Mouse (Mus musculus): ENCODE data around the gene Arpc2. TPM values are rescaled to one million over a fixed set of nuclear protein-coding genes. Genes with fewer than 3 reads are reported as not detected.

The Arpc2 gene
- polyA plus RNA-seq, 1 experiment from 2014 or later = 341 TPM

GRCm38 (mm10) chr1:74201048-74201844 is 34.6 kb upstream of the Arpc2 start:
- Histone ChIP-seq H3K27ac (ENCODE audit: low read depth, low read length) (no peak overlapping the region), H3K36me3 (ENCODE audit: control insufficient read depth, insufficient read depth, low read length) (no peaks in the 10 kb centered on the region), H3K9ac (ENCODE audit: low read length) (no peak overlapping the region), H3K4me1 (ENCODE audit: control insufficient read depth, insufficient read depth, low read length) (no peaks in the 10 kb centered on the region), H3K4me2 (ENCODE audit: low read length) (no peak overlapping the region), H3K9me3 (replicated peaks; ENCODE audit: control insufficient read depth, low read length) (no peaks in the 10 kb centered on the region), H3K4me3 (ENCODE audit: low read depth, low read length) (no peak overlapping the region), H3K27me3 (replicated peaks; ENCODE audit: control insufficient read depth, insufficient read depth, low read length) (no peaks in the 10 kb centered on the region)
- ATAC-seq (no peak), DNase-seq (ENCODE audit: low spot score) (no peak)
- 83% methylated on average over 7 of the region's 7 CpGs for WGBS

GRCm38 (mm10) chr1:74203457-74203856 is 32.4 kb upstream of the Arpc2 start:
- WGBS = 69% methylated on average over 5 of the region's 5 CpGs
- Histone ChIP-seq H3K27me3 (replicated peaks; ENCODE audit: control insufficient read depth, insufficient read depth, low read length) (no peaks in the 10 kb centered on the region), H3K27ac (ENCODE audit: low read depth, low read length) (no peak overlapping the region), H3K9ac (ENCODE audit: low read length) (no peak overlapping the region), H3K4me3 (ENCODE audit: low read depth, low read length) (no peak overlapping the region), H3K4me2 (ENCODE audit: low read length) (no peak overlapping the region), H3K9me3 (replicated peaks; ENCODE audit: control insufficient read depth, low read length) (no peaks in the 10 kb centered on the region), H3K36me3 (ENCODE audit: control insufficient read depth, insufficient read depth, low read length) (no peaks in the 10 kb centered on the region), H3K4me1 (ENCODE audit: control insufficient read depth, insufficient read depth, low read length) (no peaks in the 10 kb centered on the region)
- ATAC-seq (no peak), DNase-seq (ENCODE audit: low spot score) (no peak)

- no peak overlapping the region for H3K9ac ChIP-seq (ENCODE audit: low read length)
- H3K36me3 ChIP-seq (ENCODE audit: control insufficient read depth, insufficient read depth, low read length) = no peaks in the 10 kb centered on the region
- no peak overlapping the region for H3K4me2 ChIP-seq (ENCODE audit: low read length)
- H3K27ac ChIP-seq (ENCODE audit: low read depth, low read length) = no peak overlapping the region
- H3K27me3 ChIP-seq (replicated peaks; ENCODE audit: control insufficient read depth, insufficient read depth, low read length) = no peaks in the 10 kb centered on the region
- peak; percentile 65 for DNase-seq (ENCODE audit: low spot score)
- no peak overlapping the region for H3K4me3 ChIP-seq (ENCODE audit: low read depth, low read length)
- 67% methylated on average over 7 of the region's 7 CpGs for WGBS
- no peaks in the 10 kb centered on the region for H3K4me1 ChIP-seq (ENCODE audit: control insufficient read depth, insufficient read depth, low read length)
- no peaks in the 10 kb centered on the region for H3K9me3 ChIP-seq (replicated peaks; ENCODE audit: control insufficient read depth, low read length)
- ATAC-seq = no peak
Measured at GRCm38 (mm10) chr1:74205881-74206280, 30.0 kb upstream of the Arpc2 start.

- Histone ChIP-seq H3K27me3 (replicated peaks; ENCODE audit: control insufficient read depth, insufficient read depth, low read length) (no peaks in the 10 kb centered on the region), H3K4me2 (ENCODE audit: low read length) (no peak overlapping the region), H3K4me1 (ENCODE audit: control insufficient read depth, insufficient read depth, low read length) (no peaks in the 10 kb centered on the region), H3K27ac (ENCODE audit: low read depth, low read length) (no peak overlapping the region), H3K36me3 (ENCODE audit: control insufficient read depth, insufficient read depth, low read length) (no peaks in the 10 kb centered on the region), H3K9me3 (replicated peaks; ENCODE audit: control insufficient read depth, low read length) (no peaks in the 10 kb centered on the region), H3K9ac (ENCODE audit: low read length) (no peak overlapping the region), H3K4me3 (ENCODE audit: low read depth, low read length) (no peak overlapping the region)
- ATAC-seq (no peak), DNase-seq (ENCODE audit: low spot score) (no peak)
- WGBS = 65% methylated on average over 8 of the region's 8 CpGs
Measured at GRCm38 (mm10) chr1:74206642-74207041, 29.2 kb upstream of the Arpc2 start.

- H3K27ac ChIP-seq (ENCODE audit: low read depth, low read length) = no peak overlapping the region
- ATAC-seq (peak; percentile 88), DNase-seq (ENCODE audit: low spot score) (peak; percentile 59)
- H3K9me3 ChIP-seq (replicated peaks; ENCODE audit: control insufficient read depth, low read length) = no peaks in the 10 kb centered on the region
- no peak overlapping the region for H3K9ac ChIP-seq (ENCODE audit: low read length)
- 52% methylated on average over 9 of the region's 9 CpGs for WGBS
- H3K4me2 ChIP-seq (ENCODE audit: low read length) = no peak overlapping the region
- H3K36me3 ChIP-seq (ENCODE audit: control insufficient read depth, insufficient read depth, low read length) = no peaks in the 10 kb centered on the region
- no peak overlapping the region for H3K4me3 ChIP-seq (ENCODE audit: low read depth, low read length)
- no peaks in the 10 kb centered on the region for H3K4me1 ChIP-seq (ENCODE audit: control insufficient read depth, insufficient read depth, low read length)
- no peaks in the 10 kb centered on the region for H3K27me3 ChIP-seq (replicated peaks; ENCODE audit: control insufficient read depth, insufficient read depth, low read length)
Measured at GRCm38 (mm10) chr1:74207906-74208305, 28.0 kb upstream of the Arpc2 start.

GRCm38 (mm10) chr1:74208941-74209340 is 26.9 kb upstream of the Arpc2 start:
- no peak overlapping the region for H3K4me3 ChIP-seq (ENCODE audit: low read depth, low read length)
- H3K27ac ChIP-seq (ENCODE audit: low read depth, low read length) = no peak overlapping the region
- H3K36me3 ChIP-seq (ENCODE audit: control insufficient read depth, insufficient read depth, low read length) = no peaks in the 10 kb centered on the region
- no peak overlapping the region for H3K9ac ChIP-seq (ENCODE audit: low read length)
- H3K9me3 ChIP-seq (replicated peaks; ENCODE audit: control insufficient read depth, low read length) = no peaks in the 10 kb centered on the region
- no peak for ATAC-seq
- H3K4me2 ChIP-seq (ENCODE audit: low read length) = no peak overlapping the region
- no peak for DNase-seq (ENCODE audit: low spot score)
- 96% methylated on average over 8 of the region's 8 CpGs for WGBS
- no peaks in the 10 kb centered on the region for H3K4me1 ChIP-seq (ENCODE audit: control insufficient read depth, insufficient read depth, low read length)
- H3K27me3 ChIP-seq (replicated peaks; ENCODE audit: control insufficient read depth, insufficient read depth, low read length) = no peaks in the 10 kb centered on the region

GRCm38 (mm10) chr1:74219922-74220321 is 16.0 kb upstream of the Arpc2 start:
- ATAC-seq (no peak), DNase-seq (ENCODE audit: low spot score) (no peak)
- no peak overlapping the region for H3K4me3 ChIP-seq (ENCODE audit: low read depth, low read length)
- no peaks in the 10 kb centered on the region for H3K9me3 ChIP-seq (replicated peaks; ENCODE audit: control insufficient read depth, low read length)
- 89% methylated on average over 7 of the region's 7 CpGs for WGBS
- H3K4me1 ChIP-seq (ENCODE audit: control insufficient read depth, insufficient read depth, low read length) = no peaks in the 10 kb centered on the region
- no peaks in the 10 kb centered on the region for H3K27me3 ChIP-seq (replicated peaks; ENCODE audit: control insufficient read depth, insufficient read depth, low read length)
- H3K9ac ChIP-seq (ENCODE audit: low read length) = no peak overlapping the region
- no peaks in the 10 kb centered on the region for H3K36me3 ChIP-seq (ENCODE audit: control insufficient read depth, insufficient read depth, low read length)
- no peak overlapping the region for H3K4me2 ChIP-seq (ENCODE audit: low read length)
- H3K27ac ChIP-seq (ENCODE audit: low read depth, low read length) = no peak overlapping the region

- Histone ChIP-seq H3K36me3 (ENCODE audit: control insufficient read depth, insufficient read depth, low read length) (no peaks in the 10 kb centered on the region), H3K27ac (ENCODE audit: low read depth, low read length) (no peak overlapping the region), H3K9me3 (replicated peaks; ENCODE audit: control insufficient read depth, low read length) (no peaks in the 10 kb centered on the region), H3K4me2 (ENCODE audit: low read length) (no peak overlapping the region), H3K27me3 (replicated peaks; ENCODE audit: control insufficient read depth, insufficient read depth, low read length) (no peaks in the 10 kb centered on the region), H3K9ac (ENCODE audit: low read length) (no peak overlapping the region), H3K4me3 (ENCODE audit: low read depth, low read length) (no peak overlapping the region), H3K4me1 (ENCODE audit: control insufficient read depth, insufficient read depth, low read length) (no peaks in the 10 kb centered on the region)
- WGBS = 87% methylated on average over 7 of the region's 7 CpGs
- DNase-seq (ENCODE audit: low spot score) (no peak), ATAC-seq (no peak)
Measured at GRCm38 (mm10) chr1:74227317-74227716, 8.6 kb upstream of the Arpc2 start.

GRCm38 (mm10) chr1:74229942-74230341 is 5.9 kb upstream of the Arpc2 start:
- no peak overlapping the region for H3K4me3 ChIP-seq (ENCODE audit: low read depth, low read length)
- H3K27ac ChIP-seq (ENCODE audit: low read depth, low read length) = no peak overlapping the region
- ATAC-seq (no peak), DNase-seq (ENCODE audit: low spot score) (no peak)
- no peaks in the 10 kb centered on the region for H3K4me1 ChIP-seq (ENCODE audit: control insufficient read depth, insufficient read depth, low read length)
- no peak overlapping the region for H3K9ac ChIP-seq (ENCODE audit: low read length)
- H3K27me3 ChIP-seq (replicated peaks; ENCODE audit: control insufficient read depth, insufficient read depth, low read length) = no peaks in the 10 kb centered on the region
- no peak overlapping the region for H3K4me2 ChIP-seq (ENCODE audit: low read length)
- no peaks in the 10 kb centered on the region for H3K36me3 ChIP-seq (ENCODE audit: control insufficient read depth, insufficient read depth, low read length)
- H3K9me3 ChIP-seq (replicated peaks; ENCODE audit: control insufficient read depth, low read length) = no peaks in the 10 kb centered on the region
- 71% methylated on average over 2 of the region's 2 CpGs for WGBS

All from forebrain, embryonic 14.5 days (tissue).